Mouse (Mus musculus): ENCODE data around the gene Ttc28. TPM values are rescaled to one million over a fixed set of nuclear protein-coding genes. Genes with fewer than 3 reads are reported as not detected.

Ttc28 gene
- total and polyA plus RNA-seq, 3 experiments: 0.21 to 0.89 (median 0.28) TPM

DNA sequence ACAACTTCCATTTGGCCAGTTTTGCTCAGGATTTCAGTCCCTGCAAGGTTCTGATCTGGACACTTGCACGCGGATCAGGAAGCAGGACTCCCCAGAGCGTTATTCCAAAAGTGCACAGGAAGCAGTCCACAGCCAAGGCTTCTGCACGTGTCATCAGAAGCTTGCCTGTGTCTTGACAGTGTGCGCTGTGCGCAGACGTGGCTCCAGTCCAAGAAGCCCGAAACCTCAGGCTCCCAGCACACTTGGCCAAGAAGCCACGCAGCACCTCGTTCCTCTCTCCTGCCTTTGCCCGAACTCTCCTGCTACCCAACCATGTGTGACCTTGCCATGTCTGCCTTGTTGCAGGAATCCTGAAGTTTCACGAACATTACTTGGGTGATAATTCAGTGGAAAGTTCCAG, 355.5 kb downstream of the Ttc28 start:
- H3K4me2 ChIP-seq (ENCODE audit: insufficient read depth, low read depth, poor library complexity, severe bottlenecking): no peak overlapping the region
- no peak overlapping the region for H3K4me3 ChIP-seq (replicated peaks in 1 of 3; ENCODE audit: low read depth in 2 of 3, low read length in 2 of 3, poor library complexity in 1 of 3)
- no peaks in the 10 kb centered on the region for H3K79me2 ChIP-seq (replicated peaks; ENCODE audit: control insufficient read depth, extremely low read depth, insufficient read depth, poor library complexity, severe bottlenecking)
- H3K27ac ChIP-seq (ENCODE audit: insufficient read depth, low read depth): no peak overlapping the region
- in situ Hi-C loops (cut with MboI; ENCODE audit: low pct_ligation_motif_present, low pct_unique_long_range_greater_than_20kb, low sequenced_read_pairs): no loop called here
- DNase-seq (ENCODE audit: extremely low read depth): no peak
- H3K4me1 ChIP-seq (ENCODE audit: control insufficient read depth in 1 of 2, insufficient read depth in 2 of 2): peaks cover 4 to 5% of the 10 kb centered on the region in 2 experiments; a peak in 2 of 4 replicates
- H3K36me3 ChIP-seq (replicated peaks in 1 of 2; ENCODE audit: control insufficient read depth in 1 of 2, insufficient read depth in 1 of 2, low read length in 1 of 2): no peaks in the 10 kb centered on the region
- H3K9me3 ChIP-seq (replicated peaks; ENCODE audit: low read length): no peaks in the 10 kb centered on the region
- TF ChIP-seq CHD1 (IDR thresholded peaks at IDR 0.05; ENCODE audit: low read depth, low read length): no peak
- TF ChIP-seq JUN (IDR thresholded peaks at IDR 0.05; ENCODE audit: insufficient read depth, low read depth, low read length): no peak
- TF ChIP-seq IRF4 (IDR thresholded peaks at IDR 0.05; ENCODE audit: low read depth, low read length): no peak
- no peak for TF ChIP-seq MXI1 (IDR thresholded peaks at IDR 0.05; ENCODE audit: low read depth, low read length)
- TF ChIP-seq EP300 (IDR thresholded peaks at IDR 0.05; ENCODE audit: low read length): no peak
- TF ChIP-seq RAD21 (IDR thresholded peaks at IDR 0.05; ENCODE audit: low read depth, low read length): no peak
- peaks cover 14% of the 10 kb centered on the region for H3K27me3 ChIP-seq (replicated peaks)
- dilution Hi-C loops (cut with MboI; ENCODE audit: extremely low pct_ligation_motif_present, extremely low pct_unique_long_range_greater_than_20kb, low sequenced_read_pairs): no loop called here
- no peak overlapping the region for H3K9ac ChIP-seq (ENCODE audit: insufficient read depth, low read depth)

DNA sequence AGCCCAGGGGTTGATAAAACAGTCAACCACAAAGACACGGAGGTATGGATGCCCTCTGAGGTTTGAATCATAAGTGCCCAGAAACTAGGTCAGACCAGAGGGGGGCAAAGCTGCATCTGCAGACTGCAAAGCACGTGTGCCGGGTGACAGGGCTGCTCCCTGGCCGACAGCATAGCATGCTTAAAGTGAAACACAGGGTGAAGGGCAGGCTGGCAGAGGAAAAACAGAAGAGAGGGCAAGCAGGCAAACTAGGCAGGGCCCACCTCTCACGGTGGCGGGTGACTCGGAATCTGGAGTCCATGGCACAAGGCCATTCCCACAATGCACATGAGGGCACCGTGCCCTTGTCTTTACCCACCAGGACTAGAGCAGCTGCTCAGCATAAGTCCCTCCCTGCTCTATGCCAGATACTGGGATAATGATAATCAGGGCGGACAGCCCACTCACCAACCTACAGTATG, 357.6 kb downstream of the Ttc28 start:
- no peak overlapping the region for H3K27ac ChIP-seq (ENCODE audit: insufficient read depth, low read depth)
- no peak overlapping the region for H3K4me2 ChIP-seq (ENCODE audit: insufficient read depth, low read depth, poor library complexity, severe bottlenecking)
- H3K9me3 ChIP-seq (replicated peaks; ENCODE audit: low read length): no peaks in the 10 kb centered on the region
- no peaks in the 10 kb centered on the region for H3K79me2 ChIP-seq (replicated peaks; ENCODE audit: control insufficient read depth, extremely low read depth, insufficient read depth, poor library complexity, severe bottlenecking)
- H3K4me3 ChIP-seq (replicated peaks in 1 of 3; ENCODE audit: low read depth in 2 of 3, low read length in 2 of 3, poor library complexity in 1 of 3): no peak overlapping the region
- no peak for TF ChIP-seq ZNF384 (IDR thresholded peaks at IDR 0.05; ENCODE audit: low read depth, low read length)
- TF ChIP-seq NRF1 (IDR thresholded peaks at IDR 0.05; ENCODE audit: low read depth, low read length): no peak
- no peak for TF ChIP-seq RAD21 (IDR thresholded peaks at IDR 0.05; ENCODE audit: low read depth, low read length)
- no peak for TF ChIP-seq NELFE (IDR thresholded peaks at IDR 0.05; ENCODE audit: low read depth, low read length)
- no peak for TF ChIP-seq MYC (IDR thresholded peaks at IDR 0.05; ENCODE audit: low read depth, low read length)
- TF ChIP-seq USF2 (conservative IDR thresholded peaks at IDR 0.05; ENCODE audit: low read depth, low read length): no peak
- no peak for TF ChIP-seq SMC3 (IDR thresholded peaks at IDR 0.05; ENCODE audit: low read depth, low read length)
- TF ChIP-seq POLR2A (IDR thresholded peaks at IDR 0.05; ENCODE audit: low read depth, low read length): no peak
- TF ChIP-seq EP300 (IDR thresholded peaks at IDR 0.05; ENCODE audit: low read length): no peak
- no peak for TF ChIP-seq ZMIZ1 (IDR thresholded peaks at IDR 0.05; ENCODE audit: low read depth, low read length)
- no peak for TF ChIP-seq IRF4 (IDR thresholded peaks at IDR 0.05; ENCODE audit: low read depth, low read length)
- TF ChIP-seq MAX (IDR thresholded peaks at IDR 0.05; ENCODE audit: low read length): no peak
- no peak for DNase-seq (ENCODE audit: extremely low read depth)
- peaks cover 21% of the 10 kb centered on the region for H3K27me3 ChIP-seq (replicated peaks)
- no peak overlapping the region for H3K9ac ChIP-seq (ENCODE audit: insufficient read depth, low read depth)
- peaks cover 4 to 5% of the 10 kb centered on the region in 2 experiments; a peak in 2 of 4 replicates for H3K4me1 ChIP-seq (ENCODE audit: control insufficient read depth in 1 of 2, insufficient read depth in 2 of 2)
- no peaks in the 10 kb centered on the region for H3K36me3 ChIP-seq (replicated peaks in 1 of 2; ENCODE audit: control insufficient read depth in 1 of 2, insufficient read depth in 1 of 2, low read length in 1 of 2)
- in situ Hi-C loops (cut with MboI; ENCODE audit: low pct_ligation_motif_present, low pct_unique_long_range_greater_than_20kb, low sequenced_read_pairs): no loop called here
- dilution Hi-C loops (cut with MboI; ENCODE audit: extremely low pct_ligation_motif_present, extremely low pct_unique_long_range_greater_than_20kb, low sequenced_read_pairs): no loop called here

Measured in CH12.LX (cell line).